Mouse (Mus musculus): Measurements from ENCODE around the gene Dock11. TPM values are rescaled to one million over a fixed set of nuclear protein-coding genes. Genes with fewer than 3 reads are reported as not detected.

The Dock11 gene
- 7.7 and 10.7 TPM in 2 replicates for polyA plus RNA-seq (2011; ENCODE audit: insufficient read depth, insufficient read length, low replicate concordance, missing spikeins)

- peak; percentile 51; the same call in 1 of the 2 replicates for TF ChIP-seq POLR2A (IDR thresholded peaks at IDR 0.05; ENCODE audit: borderline replicate concordance, control insufficient read depth, low read depth, low read length)
- TF ChIP-seq CTCF (IDR thresholded peaks at IDR 0.05; ENCODE audit: control insufficient read depth, insufficient read depth, low read length), result no peak
- H3K27ac ChIP-seq (ENCODE audit: control insufficient read depth, insufficient read depth, low read depth, low read length, poor library complexity), result peak within 1 kb of the TSS; percentile 95
- WGBS, result 10% methylated on average over 33 of the region's 38 CpGs
- peak within 1 kb of the TSS; percentile 91 for H3K4me3 ChIP-seq (replicated peaks; ENCODE audit: control insufficient read depth, low read depth, low read length)
- no peaks in the 10 kb centered on the region; the same call in 1 of the 2 replicates for H3K4me1 ChIP-seq (ENCODE audit: control insufficient read depth, insufficient read depth, low read length)
Measured at GRCm38 (mm10) chrX:35888087-35888895, at the start of gene Dock11. Gene Dock11, plus strand, starts transcription at chrX:35888832.

- no peak overlapping the region for H3K4me3 ChIP-seq (replicated peaks; ENCODE audit: control insufficient read depth, low read depth, low read length)
- no peak overlapping the region for H3K27ac ChIP-seq (ENCODE audit: control insufficient read depth, insufficient read depth, low read depth, low read length, poor library complexity)
- H3K4me1 ChIP-seq (ENCODE audit: control insufficient read depth, insufficient read depth, low read length), result no peaks in the 10 kb centered on the region
- 44% methylated on average over 1 of the region's 1 CpGs for WGBS
- peak; percentile 54; the same call in 1 of the 2 replicates for TF ChIP-seq CTCF (IDR thresholded peaks at IDR 0.05; ENCODE audit: control insufficient read depth, insufficient read depth, low read length)
- no peak for TF ChIP-seq POLR2A (IDR thresholded peaks at IDR 0.05; ENCODE audit: borderline replicate concordance, control insufficient read depth, low read depth, low read length)
Measured at GRCm38 (mm10) chrX:35879703-35880102, 8.9 kb upstream of the Dock11 start.

DNA sequence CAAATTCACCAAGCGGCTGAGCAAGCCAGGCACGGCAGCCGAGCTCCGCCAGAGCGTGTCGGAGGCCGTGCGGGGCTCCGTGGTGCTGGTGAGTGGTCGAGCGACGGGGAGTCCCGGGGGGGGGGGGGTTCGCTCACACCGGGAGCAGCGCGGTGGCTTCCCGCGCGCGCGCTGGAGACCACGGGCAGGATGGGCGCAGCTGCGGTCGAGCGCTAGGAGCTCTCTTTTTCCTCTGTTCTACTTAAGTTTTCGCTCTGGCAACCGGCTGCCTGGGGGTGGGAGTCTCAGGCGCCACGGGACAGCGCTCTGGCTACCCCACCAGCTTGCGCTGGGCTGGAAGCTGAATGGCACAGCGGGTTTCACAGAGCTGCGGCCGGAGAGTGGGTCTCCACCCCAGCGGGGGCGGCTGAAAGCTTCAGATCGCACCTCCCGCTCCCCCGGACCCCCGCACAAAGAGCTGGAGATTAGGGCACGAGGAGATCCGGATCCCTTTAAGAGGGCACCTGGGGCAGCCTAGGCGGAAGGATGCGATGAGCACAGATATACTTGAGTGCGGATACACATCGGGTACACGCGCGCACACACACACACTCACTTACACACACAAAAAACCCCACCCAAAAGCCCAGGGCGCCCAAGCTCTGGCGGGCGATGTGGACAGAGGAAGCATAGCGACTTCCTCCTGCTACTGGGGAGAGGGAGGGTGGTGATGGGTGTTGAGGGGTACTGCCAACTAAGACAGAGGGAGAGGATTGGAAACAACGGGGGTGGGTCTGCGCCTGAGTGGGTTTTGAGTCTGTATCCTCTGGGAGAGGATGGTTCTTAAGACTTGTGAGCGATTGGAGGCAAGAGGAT, 540 bp downstream of the Dock11 start:
- no peaks in the 10 kb centered on the region; the same call in 1 of the 2 replicates for H3K4me1 ChIP-seq (ENCODE audit: control insufficient read depth, insufficient read depth, low read length)
- TF ChIP-seq POLR2A (IDR thresholded peaks at IDR 0.05; ENCODE audit: borderline replicate concordance, control insufficient read depth, low read depth, low read length) (no peak), CTCF (IDR thresholded peaks at IDR 0.05; ENCODE audit: control insufficient read depth, insufficient read depth, low read length) (no peak)
- WGBS, result 14% methylated on average over 58 of the region's 58 CpGs
- H3K4me3 ChIP-seq (replicated peaks; ENCODE audit: control insufficient read depth, low read depth, low read length), result peak overlapping the region; percentile 91
- peak overlapping the region; percentile 95 for H3K27ac ChIP-seq (ENCODE audit: control insufficient read depth, insufficient read depth, low read depth, low read length, poor library complexity)

GRCm38 (mm10) chrX:35889800-35890106, 1.1 kb downstream of the Dock11 start:
- H3K27ac ChIP-seq (ENCODE audit: control insufficient read depth, insufficient read depth, low read depth, low read length, poor library complexity), result peak overlapping the region; percentile 95
- 5% methylated on average over 8 of the region's 8 CpGs for WGBS
- no peak for TF ChIP-seq POLR2A (IDR thresholded peaks at IDR 0.05; ENCODE audit: borderline replicate concordance, control insufficient read depth, low read depth, low read length)
- TF ChIP-seq CTCF (IDR thresholded peaks at IDR 0.05; ENCODE audit: control insufficient read depth, insufficient read depth, low read length), result no peak
- H3K4me1 ChIP-seq (ENCODE audit: control insufficient read depth, insufficient read depth, low read length), result no peaks in the 10 kb centered on the region; the same call in 1 of the 2 replicates
- H3K4me3 ChIP-seq (replicated peaks; ENCODE audit: control insufficient read depth, low read depth, low read length), result peak overlapping the region; percentile 91

GRCm38 (mm10) chrX:35891534-35892125, 3.0 kb downstream of the Dock11 start:
- TF ChIP-seq POLR2A (IDR thresholded peaks at IDR 0.05; ENCODE audit: borderline replicate concordance, control insufficient read depth, low read depth, low read length) (no peak), CTCF (IDR thresholded peaks at IDR 0.05; ENCODE audit: control insufficient read depth, insufficient read depth, low read length) (no peak)
- Histone ChIP-seq H3K4me1 (ENCODE audit: control insufficient read depth, insufficient read depth, low read length) (no peaks in the 10 kb centered on the region; the same call in 1 of the 2 replicates), H3K27ac (ENCODE audit: control insufficient read depth, insufficient read depth, low read depth, low read length, poor library complexity) (no peak overlapping the region), H3K4me3 (replicated peaks; ENCODE audit: control insufficient read depth, low read depth, low read length) (no peak overlapping the region)
- 26% methylated on average over 5 of the region's 5 CpGs for WGBS

DNA sequence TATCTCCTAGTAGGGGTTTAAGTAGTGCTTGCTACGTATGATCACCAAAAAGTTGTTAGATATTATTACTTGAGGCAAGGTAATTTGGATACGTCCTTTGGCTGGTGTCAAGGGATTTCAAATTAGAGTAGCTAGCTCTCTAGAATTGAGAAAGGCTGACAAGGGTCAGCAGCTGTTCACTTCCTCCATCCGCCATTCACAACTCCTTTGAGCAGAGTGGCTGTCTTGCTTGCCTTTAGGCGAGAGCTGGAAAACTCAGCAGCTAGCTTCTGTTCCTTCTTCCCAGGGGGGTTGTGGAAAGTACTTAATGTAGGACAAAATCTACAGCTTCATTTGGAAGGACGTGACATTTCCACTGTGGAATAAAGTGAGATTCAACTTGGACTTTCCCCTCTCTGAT, 3.7 kb downstream of the Dock11 start:
- WGBS, result 36% methylated on average over 5 of the region's 5 CpGs
- H3K4me1 ChIP-seq (ENCODE audit: control insufficient read depth, insufficient read depth, low read length), result no peaks in the 10 kb centered on the region; the same call in 1 of the 2 replicates
- TF ChIP-seq CTCF (IDR thresholded peaks at IDR 0.05; ENCODE audit: control insufficient read depth, insufficient read depth, low read length), result no peak
- no peak for TF ChIP-seq POLR2A (IDR thresholded peaks at IDR 0.05; ENCODE audit: borderline replicate concordance, control insufficient read depth, low read depth, low read length)
- no peak overlapping the region for H3K4me3 ChIP-seq (replicated peaks; ENCODE audit: control insufficient read depth, low read depth, low read length)
- H3K27ac ChIP-seq (ENCODE audit: control insufficient read depth, insufficient read depth, low read depth, low read length, poor library complexity), result no peak overlapping the region

GRCm38 (mm10) chrX:35897648-35898500, 9.2 kb downstream of the Dock11 start:
- Histone ChIP-seq H3K4me1 (ENCODE audit: control insufficient read depth, insufficient read depth, low read length) (peaks cover 1% of the 10 kb centered on the region; the same call in 1 of the 2 replicates), H3K4me3 (replicated peaks; ENCODE audit: control insufficient read depth, low read depth, low read length) (peak overlapping the region; percentile 47), H3K27ac (ENCODE audit: control insufficient read depth, insufficient read depth, low read depth, low read length, poor library complexity) (peak overlapping the region; percentile 78)
- TF ChIP-seq POLR2A (IDR thresholded peaks at IDR 0.05; ENCODE audit: borderline replicate concordance, control insufficient read depth, low read depth, low read length), result no peak
- no peak for TF ChIP-seq CTCF (IDR thresholded peaks at IDR 0.05; ENCODE audit: control insufficient read depth, insufficient read depth, low read length)
- 21% methylated on average over 11 of the region's 11 CpGs for WGBS
